Mouse (Mus musculus) gonadal fat pad, adult 2 months (tissue): ENCODE data around the gene Smad1. TPM values are rescaled to one million over a fixed set of nuclear protein-coding genes. Genes with fewer than 3 reads are reported as not detected.

Experiments
- DNase-seq: peaks from one replicate; pipeline ENCODE4 v3.0.0-alpha.2; 2012; ENCODE audit warnings: low read depth
- polyA plus RNA-seq: library from polyadenylated mRNA; depleted of rRNA; stranded (reverse); fragments of >200 nt; gene quantifications from 2 replicates; pipeline ENCODE4 v1.2.3, GENCODE M21; 2012

Smad1 gene
- polyA plus RNA-seq, 1 experiment: 35.7 TPM

- no peak for DNase-seq
These were observed 14.7 kb downstream of the Smad1 start for GRCm38 (mm10) chr8:79384276-79385271.

- no peak for DNase-seq
These were observed 16.5 kb downstream of the Smad1 start for GRCm38 (mm10) chr8:79382857-79383262.

GRCm38 (mm10) chr8:79381771-79382170 lies 17.5 kb downstream of the Smad1 start:
- no peak for DNase-seq

- no peak for DNase-seq
These were observed 18.9 kb downstream of the Smad1 start for GRCm38 (mm10) chr8:79380386-79380785.

- DNase-seq: no peak
These were observed 19.3 kb downstream of the Smad1 start for GRCm38 (mm10) chr8:79379971-79380370.

- no peak for DNase-seq
These were observed 22.7 kb downstream of the Smad1 start for GRCm38 (mm10) chr8:79376648-79377047.

GRCm38 (mm10) chr8:79375775-79376123 lies 23.6 kb downstream of the Smad1 start:
- no peak for DNase-seq

GRCm38 (mm10) chr8:79375074-79375774 lies 24.1 kb downstream of the Smad1 start:
- no peak for DNase-seq

GRCm38 (mm10) chr8:79374410-79374809 lies 24.9 kb downstream of the Smad1 start:
- DNase-seq: no peak

GRCm38 (mm10) chr8:79373563-79373962 lies 25.8 kb downstream of the Smad1 start:
- no peak for DNase-seq

- no peak for DNase-seq
These were observed 26.4 kb downstream of the Smad1 start for GRCm38 (mm10) chr8:79372960-79373359.

GRCm38 (mm10) chr8:79372521-79372920 lies 26.8 kb downstream of the Smad1 start:
- peak; percentile 77 for DNase-seq

GRCm38 (mm10) chr8:79372084-79372483 lies 27.2 kb downstream of the Smad1 start:
- peak; percentile 59 for DNase-seq

GRCm38 (mm10) chr8:79370646-79371290 lies 28.6 kb downstream of the Smad1 start:
- no peak for DNase-seq

GRCm38 (mm10) chr8:79369163-79369562 lies 30.2 kb downstream of the Smad1 start:
- no peak for DNase-seq

GRCm38 (mm10) chr8:79367959-79368358 lies 31.4 kb downstream of the Smad1 start:
- DNase-seq: no peak

- no peak for DNase-seq
These were observed 32.0 kb downstream of the Smad1 start for GRCm38 (mm10) chr8:79367350-79367749.

- no peak for DNase-seq
These were observed 33.1 kb downstream of the Smad1 start for GRCm38 (mm10) chr8:79366227-79366626.

GRCm38 (mm10) chr8:79365707-79366106 lies 33.6 kb downstream of the Smad1 start:
- no peak for DNase-seq

- DNase-seq: no peak
These were observed 34.5 kb downstream of the Smad1 start for GRCm38 (mm10) chr8:79364806-79365205.

- no peak for DNase-seq
These were observed 36.9 kb downstream of the Smad1 start for GRCm38 (mm10) chr8:79362430-79362829.

- DNase-seq: no peak
These were observed 38.4 kb downstream of the Smad1 start for GRCm38 (mm10) chr8:79360774-79361527.
